Mouse (Mus musculus) small intestine, adult 2 months (tissue): ENCODE measurements at regions not wholly inside any gene's neighbourhood (a gene's known extent, or its start where the extent isn't known, plus 50 kb on each side); places are given as distances from the start of the nearest gene placed in this dataset.

Source experiments
- CTCF ChIP-seq: fragments of 200-500 bp; IDR thresholded peaks from 2 replicates; pipeline ENCODE4 v1.5.1; 2012; ENCODE audit warnings: low read depth, mild to moderate bottlenecking, control low read depth, inconsistent platforms, low read length, moderate library complexity, mixed read lengths; ENCODE audit not compliant: insufficient replicate concordance, insufficient read length; ENCODE audit errors: extremely low read depth
- POLR2A ChIP-seq: fragments of 200-500 bp; IDR thresholded peaks from 2 replicates; pipeline ENCODE4 v1.6.1; 2012; ENCODE audit warnings: low read depth, mild to moderate bottlenecking, control low read depth, inconsistent platforms, low read length, moderate library complexity

GRCm38 (mm10) chr12:28922236-28922635 is 170.6 kb downstream of the Eipr1 start:
- TF ChIP-seq CTCF: no peak
- no peak for TF ChIP-seq POLR2A
